Mouse (Mus musculus) cortical plate, adult 2 months (tissue): Measurements from ENCODE around the gene Ppfia4.

ENCODE experiments used
- CTCF ChIP-seq: fragments of 200-500 bp; IDR thresholded peaks from 2 replicates; pipeline ENCODE4 v1.5.1; 2011; ENCODE audit warnings: mild to moderate bottlenecking, control low read depth, low read length; ENCODE audit not compliant: insufficient read depth; ENCODE audit errors: extremely low read depth
- POLR2A ChIP-seq: fragments of 200-500 bp; IDR thresholded peaks from 2 replicates; pipeline ENCODE4 v1.6.1; 2011; ENCODE audit warnings: mild to moderate bottlenecking, low read length, control low read depth; ENCODE audit not compliant: insufficient read depth; ENCODE audit errors: extremely low read depth

DNA sequence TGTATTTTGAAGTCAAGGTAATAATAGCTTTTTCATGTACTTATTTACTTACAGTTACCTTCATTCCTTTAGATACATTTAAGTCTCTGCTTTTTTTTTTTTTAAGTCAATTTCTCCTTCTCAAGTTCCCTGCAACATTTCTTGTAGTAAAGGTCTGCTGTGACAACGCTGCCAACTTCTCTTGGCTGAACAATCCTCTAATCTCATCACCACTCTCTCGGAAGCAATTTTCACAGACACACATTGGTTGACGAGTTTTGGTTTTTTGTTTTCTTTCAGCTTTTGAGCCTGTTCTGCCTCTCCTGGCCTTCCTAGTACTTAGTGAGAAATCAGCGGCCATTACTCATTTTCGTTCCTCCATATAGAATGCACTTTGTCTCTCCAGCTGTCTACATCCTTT is 52.6 kb downstream of the Ppfia4 start:
- TF ChIP-seq CTCF, result no peak
- TF ChIP-seq POLR2A, result no peak
